ENCODE assay signal across 27 mouse cellular contexts in the genomic region with DNA sequence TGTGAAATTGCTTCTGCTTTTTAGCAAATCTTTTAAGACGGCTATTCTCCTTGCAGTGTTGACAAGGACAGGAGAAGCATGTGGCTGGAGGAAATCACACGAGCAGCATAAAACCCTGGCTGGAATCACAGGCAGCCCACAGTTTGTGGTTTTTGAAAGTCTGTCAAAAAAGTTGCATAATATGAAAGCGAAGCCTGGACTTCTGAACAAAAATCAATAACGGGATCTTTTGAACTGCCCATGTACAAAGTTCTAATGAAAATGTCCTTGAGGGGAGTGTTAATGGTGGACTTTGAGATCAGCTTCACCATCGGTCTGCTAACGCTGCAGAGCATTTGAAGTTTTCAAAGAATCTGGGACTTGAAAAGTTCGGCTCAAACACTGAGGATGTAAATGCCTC.
DNase-seq lines count a peak whose midpoint lies in the region; ATAC-seq and TF ChIP-seq lines count a peak whose summit lies in the region.
"Had no signal": no experiment of that assay in that cellular context is flagged by ENCODE, and none has a peak within 500 bp of the region (broad histone marks: within the 10 kb centered on the region; RNA-seq: fewer than 3 reads in every experiment).

No protein-coding gene starts in this region.

- 35% methylated on average over 7 of the region's 7 CpGs for WGBS in forebrain, embryonic 10.5 days
- WGBS in forebrain, postnatal 0 days, result 22% methylated on average over 7 of the region's 7 CpGs
- WGBS in midbrain, embryonic 11.5 days, result 34% methylated on average over 7 of the region's 7 CpGs
- 32% methylated on average over 7 of the region's 7 CpGs for WGBS in midbrain, embryonic 15.5 days
- 53% methylated on average over 7 of the region's 7 CpGs for whole genome bisulfite sequencing in liver, embryonic 14.5 days (ENCODE audit: insufficient replicate concordance)

- H3K36me3 ChIP-seq in forebrain, embryonic 10.5 days (replicated peaks), result no peaks in the 10 kb centered on the region
- no peaks in the 10 kb centered on the region for H3K36me3 ChIP-seq in forebrain, postnatal 0 days (ENCODE audit: insufficient read depth)
- no peaks in the 10 kb centered on the region for H3K36me3 ChIP-seq in midbrain, embryonic 11.5 days (ENCODE audit: control insufficient read depth, insufficient read depth, low read length)
- no peaks in the 10 kb centered on the region for H3K36me3 ChIP-seq in midbrain, embryonic 15.5 days (replicated peaks)
- H3K36me3 ChIP-seq in liver, embryonic 14.5 days (replicated peaks; ENCODE audit: control insufficient read depth, insufficient read depth, low read depth), result no peaks in the 10 kb centered on the region
- H3K36me3 ChIP-seq: embryonic facial prominence, embryonic 10.5 days; embryonic facial prominence, embryonic 15.5 days; heart, embryonic 13.5 days; kidney, embryonic 15.5 days had no signal

- TF ChIP-seq CTCF in forebrain, postnatal 0 days (IDR thresholded peaks at IDR 0.05; ENCODE audit: low read depth), result no peak
- TF ChIP-seq CTCF in liver, embryonic 14.5 days (IDR thresholded peaks at IDR 0.05; ENCODE audit: low read depth), result no peak

- H3K4me1 ChIP-seq in forebrain, embryonic 10.5 days, result peaks cover 18% of the 10 kb centered on the region
- no peaks in the 10 kb centered on the region for H3K4me1 ChIP-seq in forebrain, postnatal 0 days (ENCODE audit: insufficient read depth)
- 0 out of 2 replicates have a peak, but pooled peaks cover 2% of the 10 kb centered on the region for H3K4me1 ChIP-seq in midbrain, embryonic 11.5 days (ENCODE audit: control insufficient read depth, insufficient read depth, low read length)
- H3K4me1 ChIP-seq in midbrain, embryonic 15.5 days, result peaks cover 8% of the 10 kb centered on the region; the same call in 1 of the 2 replicates
- H3K4me1 ChIP-seq in liver, embryonic 14.5 days (replicated peaks; ENCODE audit: control insufficient read depth in 2 of 2, insufficient read depth in 2 of 2, low read length in 1 of 2), result no peaks in the 10 kb centered on the region
- H3K4me1 ChIP-seq: embryonic facial prominence, embryonic 10.5 days; embryonic facial prominence, embryonic 15.5 days; heart, embryonic 13.5 days; kidney, embryonic 15.5 days; megakaryocyte, embryonic 14.5 days had no signal

- H3K4me3 ChIP-seq in forebrain, embryonic 10.5 days, result no peak overlapping the region
- no peak overlapping the region for H3K4me3 ChIP-seq in forebrain, postnatal 0 days (ENCODE audit: low read depth, low read length)
- H3K4me3 ChIP-seq in midbrain, embryonic 11.5 days (ENCODE audit: low read depth, low read length), result no peak overlapping the region
- H3K4me3 ChIP-seq in midbrain, embryonic 15.5 days, result no peak overlapping the region
- no peak overlapping the region for H3K4me3 ChIP-seq in liver, embryonic 14.5 days (ENCODE audit: insufficient read depth in 1 of 2, low read depth in 2 of 2, low read length in 2 of 2)
- H3K4me3 ChIP-seq: embryonic facial prominence, embryonic 10.5 days; embryonic facial prominence, embryonic 15.5 days; heart, embryonic 13.5 days; kidney, embryonic 15.5 days; layer of hippocampus, adult 2 months; megakaryocyte, embryonic 14.5 days had no signal

- no peak overlapping the region for H3K4me2 ChIP-seq in forebrain, postnatal 0 days (ENCODE audit: low read depth)
- H3K4me2 ChIP-seq in midbrain, embryonic 11.5 days, result no peak overlapping the region
- no peak overlapping the region for H3K4me2 ChIP-seq in midbrain, embryonic 15.5 days
- no peak overlapping the region for H3K4me2 ChIP-seq in liver, embryonic 14.5 days (ENCODE audit: low read depth)
- H3K4me2 ChIP-seq: embryonic facial prominence, embryonic 15.5 days; heart, embryonic 13.5 days; hindbrain, embryonic 14.5 days; kidney, embryonic 15.5 days had no signal

- ATAC-seq in forebrain, postnatal 0 days, result no peak
- no peak for ATAC-seq in midbrain, embryonic 11.5 days (ENCODE audit: low FRiP score)
- no peak for ATAC-seq in midbrain, embryonic 15.5 days (replicated peaks)
- no peak for ATAC-seq in liver, embryonic 14.5 days (ENCODE audit: insufficient read depth)
- ATAC-seq: forebrain, embryonic 14.5 days had no signal

- no peak for DNase-seq in forebrain, embryonic 10.5 days (ENCODE audit: extremely low spot score, low spot score)
- no peak for DNase-seq in forebrain, postnatal 0 days
- peak; percentile 73 for DNase-seq in midbrain, embryonic 11.5 days (ENCODE audit: low spot score, missing footprints)
- DNase-seq in liver, embryonic 14.5 days (ENCODE audit: low read depth in 3 of 3, low spot score in 3 of 3), result peak in 2 of 3 experiments; percentile 0 to 9
- no peak for DNase-seq in layer of hippocampus, adult 8-10 months (ENCODE audit: low spot score in 2 of 2)
- no peak for DNase-seq in frontal cortex, postnatal 36 days (ENCODE audit: low spot score in 2 of 2)
- DNase-seq: adrenal gland, adult 8-10 months; cerebellum, adult 8-10 months; cerebellum, postnatal 25 days; heart, postnatal 10 days; kidney, adult 18-20 months; kidney, postnatal 36 days; left cerebral cortex, postnatal 4 days; lung, postnatal 4 days; right cerebral cortex, postnatal 25 days; spleen, adult 18-20 months; thymus, postnatal 14 days had no signal

- TF ChIP-seq EP300 in liver, embryonic 14.5 days (IDR thresholded peaks at IDR 0.05; ENCODE audit: low read depth), result no peak

- no peaks in the 10 kb centered on the region for H3K9me3 ChIP-seq in forebrain, embryonic 10.5 days
- H3K9me3 ChIP-seq in forebrain, postnatal 0 days (ENCODE audit: low read length), result no peaks in the 10 kb centered on the region
- H3K9me3 ChIP-seq in midbrain, embryonic 11.5 days (ENCODE audit: control insufficient read depth, low read length), result no peaks in the 10 kb centered on the region
- no peaks in the 10 kb centered on the region for H3K9me3 ChIP-seq in midbrain, embryonic 15.5 days
- no peaks in the 10 kb centered on the region for H3K9me3 ChIP-seq in liver, embryonic 14.5 days (ENCODE audit: control insufficient read depth, low read length)
- H3K9me3 ChIP-seq: embryonic facial prominence, embryonic 10.5 days; embryonic facial prominence, embryonic 15.5 days; heart, embryonic 13.5 days; kidney, embryonic 15.5 days; megakaryocyte, embryonic 14.5 days had no signal

- peak overlapping the region; percentile 67 for H3K27ac ChIP-seq in forebrain, embryonic 10.5 days
- H3K27ac ChIP-seq in forebrain, postnatal 0 days (ENCODE audit: low read depth, low read length), result no peak overlapping the region
- H3K27ac ChIP-seq in midbrain, embryonic 11.5 days (ENCODE audit: low read depth, low read length), result no peak overlapping the region
- no peak overlapping the region for H3K27ac ChIP-seq in midbrain, embryonic 15.5 days
- no peak overlapping the region for H3K27ac ChIP-seq in liver, embryonic 14.5 days
- H3K27ac ChIP-seq: embryonic facial prominence, embryonic 10.5 days; embryonic facial prominence, embryonic 15.5 days; heart, embryonic 13.5 days; hindbrain, embryonic 14.5 days; kidney, embryonic 15.5 days; layer of hippocampus, adult 2 months had no signal

- no peak overlapping the region for H3K9ac ChIP-seq in forebrain, postnatal 0 days
- H3K9ac ChIP-seq in midbrain, embryonic 11.5 days (ENCODE audit: low read length), result no peak overlapping the region
- no peak overlapping the region for H3K9ac ChIP-seq in midbrain, embryonic 15.5 days
- H3K9ac ChIP-seq in liver, embryonic 14.5 days (replicated peaks), result no peak overlapping the region
- H3K9ac ChIP-seq: embryonic facial prominence, embryonic 15.5 days; heart, embryonic 13.5 days; hindbrain, embryonic 14.5 days; kidney, embryonic 15.5 days had no signal

- no peaks in the 10 kb centered on the region for H3K27me3 ChIP-seq in forebrain, embryonic 10.5 days (ENCODE audit: poor library complexity, severe bottlenecking)
- H3K27me3 ChIP-seq in forebrain, postnatal 0 days (ENCODE audit: insufficient read depth, low read length), result no peaks in the 10 kb centered on the region
- H3K27me3 ChIP-seq in midbrain, embryonic 11.5 days (ENCODE audit: control insufficient read depth, insufficient read depth, low read length), result no peaks in the 10 kb centered on the region
- no peaks in the 10 kb centered on the region for H3K27me3 ChIP-seq in midbrain, embryonic 15.5 days (replicated peaks)
- H3K27me3 ChIP-seq in liver, embryonic 14.5 days (ENCODE audit: control insufficient read depth, insufficient read depth, low read length), result no peaks in the 10 kb centered on the region
- H3K27me3 ChIP-seq: CH12.LX; embryonic facial prominence, embryonic 15.5 days; heart, embryonic 13.5 days; kidney, embryonic 15.5 days; megakaryocyte, embryonic 14.5 days had no signal

Comparison
In these comparisons a context has a peak if more than half of its experiments do, and no peak if none do; other contexts are left out.
1. DNase-seq: peak in midbrain, embryonic 11.5 days (single experiment) and liver, embryonic 14.5 days (2 of 3); none in forebrain, embryonic 10.5 days (single experiment), forebrain, postnatal 0 days (single experiment), layer of hippocampus, adult 8-10 months (0 of 2) and frontal cortex, postnatal 36 days (0 of 2).